Mouse (Mus musculus) lung, postnatal 4 days (tissue): ENCODE measurements at regions not wholly inside any gene's neighbourhood (a gene's known extent, or its start where the extent isn't known, plus 50 kb on each side); places are given as distances from the start of the nearest gene placed in this dataset.

Source experiments
- DNase-seq, 2 experiments: peaks; one replicate each; pipeline ENCODE4 v3.0.0; 2021

DNA sequence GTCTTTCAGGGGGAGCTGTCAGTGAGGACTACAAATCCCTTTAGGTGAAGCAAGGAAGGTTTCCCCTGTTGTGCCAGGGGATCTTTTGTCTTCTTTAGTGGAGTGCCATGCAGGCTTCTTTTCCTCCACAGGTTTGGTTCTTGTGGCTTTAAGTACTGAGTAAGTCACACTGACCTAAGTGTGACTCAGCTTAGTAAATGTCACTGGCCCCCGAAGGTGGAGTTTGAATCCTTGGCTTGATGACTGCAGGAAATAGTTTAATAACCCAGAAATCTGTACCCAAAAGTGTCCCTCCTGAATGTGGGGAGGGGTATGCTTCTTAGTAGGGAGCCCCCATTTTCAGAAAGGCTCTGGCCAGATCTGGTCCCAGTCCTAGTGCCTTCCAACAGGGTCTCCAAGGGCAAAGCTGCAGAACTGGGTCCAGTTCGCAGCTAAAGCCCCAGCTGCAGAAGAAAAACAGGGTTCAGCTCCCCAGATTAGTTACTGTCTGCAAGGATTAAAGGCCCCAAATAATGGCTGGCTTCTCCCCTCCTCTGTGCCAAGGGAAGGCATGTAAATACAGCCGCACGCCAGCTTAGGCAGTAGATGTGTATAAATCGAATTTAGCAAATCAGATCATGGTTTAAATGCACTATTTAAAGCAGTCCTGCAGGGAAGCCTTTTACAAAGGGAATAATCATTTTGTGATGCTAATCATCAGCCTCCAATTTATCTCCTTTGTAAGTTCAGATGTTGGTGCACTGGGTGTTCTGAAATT, 51.6 kb upstream of the Polg start:
- no peak for DNase-seq

DNA sequence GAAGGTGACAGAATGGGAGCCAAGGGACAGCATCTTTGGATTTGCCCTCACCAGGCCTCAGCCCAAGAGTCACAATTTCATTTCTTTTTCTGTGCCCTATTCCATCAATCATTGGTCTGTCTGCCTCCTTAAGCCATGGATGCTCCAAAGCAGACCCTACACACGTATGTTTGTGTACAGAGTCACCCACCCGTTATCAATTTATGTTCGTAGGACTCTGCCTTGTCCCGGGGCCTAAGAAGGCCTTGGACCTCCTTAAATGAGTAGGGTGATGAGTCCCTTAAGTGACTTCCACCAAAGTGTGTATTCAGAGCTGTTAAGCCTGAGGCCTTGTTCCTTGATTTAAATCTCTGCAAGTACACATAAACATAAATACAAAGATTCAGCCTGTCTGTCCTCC, 50.1 kb upstream of the Polg start:
- DNase-seq = no peak
